Mouse (Mus musculus) spleen, adult 2 months (tissue): Measurements from ENCODE around the gene Tac2. TPM values are rescaled to one million over a fixed set of nuclear protein-coding genes. Genes with fewer than 3 reads are reported as not detected.

Experiments
- DNase-seq, 2 experiments: peaks; one replicate each; pipeline versions ENCODE4 v3.0.0 to v3.0.0-alpha.2; 2012 to 2021; ENCODE audit warnings: low spot score in 2 of 2, low read depth in 1 of 2
- H3K27ac ChIP-seq: fragments of 200-500 bp; 2 replicates; pipeline ENCODE4 v1.5.1; 2012; ENCODE audit warnings: low read length, inconsistent platforms; ENCODE audit not compliant: insufficient read depth
- H3K27me3 ChIP-seq: fragments of 200-500 bp; 2 replicates; pipeline ENCODE4 v1.6.1; 2012; ENCODE audit warnings: mild to moderate bottlenecking, moderate library complexity, low read length, inconsistent platforms; ENCODE audit not compliant: control insufficient read depth, insufficient read depth
- H3K36me3 ChIP-seq: fragments of 200-500 bp; 2 replicates; pipeline ENCODE4 v1.6.1; 2012; ENCODE audit warnings: mild to moderate bottlenecking, low read length, inconsistent platforms; ENCODE audit not compliant: control insufficient read depth, insufficient read depth
- H3K4me1 ChIP-seq: fragments of 200-500 bp; 2 replicates; pipeline ENCODE4 v1.6.1; 2011; ENCODE audit warnings: inconsistent platforms; ENCODE audit not compliant: control insufficient read depth, insufficient read depth, insufficient read length
- H3K4me3 ChIP-seq: fragments of 200-500 bp; 2 replicates; pipeline ENCODE4 v1.5.1; 2011; ENCODE audit warnings: mild to moderate bottlenecking, inconsistent platforms; ENCODE audit not compliant: insufficient read depth, insufficient read length; ENCODE audit errors: extremely low read depth
- CTCF ChIP-seq: fragments of 200-500 bp; IDR thresholded peaks from 2 replicates; pipeline ENCODE4 v1.5.1; 2011; ENCODE audit warnings: mild to moderate bottlenecking, inconsistent platforms; ENCODE audit not compliant: insufficient read depth, insufficient read length, insufficient replicate concordance; ENCODE audit errors: extremely low read depth
- POLR2A ChIP-seq: fragments of 200-500 bp; IDR thresholded peaks from 2 replicates; pipeline ENCODE4 v1.6.1; 2011; ENCODE audit warnings: low read depth, low read length, inconsistent platforms
- WGBS: fragments of 180-500 bp; shearing (Covaris S2); methylation state at CpG from one replicate; pipeline ENCODE4 v1.1.7; 2018; 5-methylcytosine and 5-hydroxymethylcytosine counted together
- polyA plus RNA-seq: library from polyadenylated mRNA; depleted of rRNA; stranded (reverse); fragments of >200 nt; gene quantifications from 2 replicates; pipeline ENCODE4 v1.2.3, GENCODE M21; 2012

The Tac2 gene
- polyA plus RNA-seq, 1 experiment = 1.9 TPM

DNA sequence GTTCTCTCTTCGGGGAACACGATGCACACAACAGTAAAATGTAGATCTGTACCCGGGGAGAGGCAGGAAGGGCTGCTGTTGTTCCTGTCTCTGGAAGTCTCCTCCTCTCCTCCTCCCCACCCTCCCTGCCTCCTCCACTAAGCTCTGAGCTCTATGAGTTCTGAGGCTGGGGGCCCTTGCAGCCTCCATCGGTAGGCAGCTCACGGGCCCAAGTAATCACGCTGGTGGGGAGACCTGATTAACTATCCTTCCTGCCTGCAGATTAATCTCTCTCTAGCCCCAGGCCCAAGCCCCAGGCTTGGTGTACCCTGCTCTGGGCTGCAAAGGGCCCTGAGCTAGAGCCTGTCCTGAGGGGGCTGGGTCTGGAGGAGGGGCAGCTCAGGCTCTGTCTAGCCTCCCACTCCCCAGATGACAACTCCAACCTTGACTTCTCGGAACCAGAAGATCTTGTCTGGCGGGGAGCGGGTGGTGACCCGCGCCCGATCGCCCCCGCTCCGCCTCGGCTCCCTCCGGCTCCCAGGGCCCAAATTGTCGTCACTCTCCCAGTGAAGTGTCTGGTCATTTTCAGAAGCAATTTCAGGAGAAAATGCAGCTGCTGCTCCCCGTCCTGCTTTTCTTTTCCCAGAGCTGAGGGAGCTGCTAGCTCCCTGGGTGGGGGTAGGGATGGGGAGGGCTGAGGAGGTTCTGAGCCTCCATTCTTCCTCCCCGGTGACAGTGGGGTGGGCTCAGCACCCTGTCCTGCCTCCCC, 2.4 kb upstream of the Tac2 start:
- 57% methylated on average over 20 of the region's 20 CpGs for WGBS
- no peaks in the 10 kb centered on the region for H3K36me3 ChIP-seq
- no peak overlapping the region for H3K4me3 ChIP-seq
- no peaks in the 10 kb centered on the region for H3K4me1 ChIP-seq
- no peak for DNase-seq
- H3K27ac ChIP-seq = peak overlapping the region; percentile 61
- no peaks in the 10 kb centered on the region for H3K27me3 ChIP-seq
- TF ChIP-seq CTCF (no peak), POLR2A (no peak)

DNA sequence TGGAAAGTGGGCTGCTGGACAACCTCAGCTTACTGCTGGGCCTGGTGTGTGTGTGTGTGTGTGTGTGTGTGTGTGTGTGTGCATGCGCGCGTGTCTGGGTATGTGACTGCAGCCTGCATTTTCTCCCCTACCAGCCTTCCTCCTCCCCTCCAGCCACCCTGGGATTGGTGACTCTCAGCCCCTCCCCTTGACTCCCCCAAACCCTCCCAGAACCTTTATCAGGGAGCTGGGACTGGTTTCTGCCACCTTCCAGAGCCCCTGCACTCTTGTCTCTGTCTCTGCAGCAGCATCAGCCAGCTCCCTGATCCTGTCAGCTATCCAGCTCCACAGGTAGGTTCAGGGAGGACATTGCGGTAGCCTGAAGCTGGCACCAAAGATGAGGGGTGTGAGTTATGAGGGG, 858 bp downstream of the Tac2 start:
- Histone ChIP-seq H3K4me3 (no peak overlapping the region), H3K4me1 (no peaks in the 10 kb centered on the region), H3K27ac (no peak overlapping the region), H3K36me3 (no peaks in the 10 kb centered on the region), H3K27me3 (no peaks in the 10 kb centered on the region)
- no peak for TF ChIP-seq POLR2A
- no peak for TF ChIP-seq CTCF
- 81% methylated on average over 4 of the region's 4 CpGs for WGBS
- DNase-seq = no peak

DNA sequence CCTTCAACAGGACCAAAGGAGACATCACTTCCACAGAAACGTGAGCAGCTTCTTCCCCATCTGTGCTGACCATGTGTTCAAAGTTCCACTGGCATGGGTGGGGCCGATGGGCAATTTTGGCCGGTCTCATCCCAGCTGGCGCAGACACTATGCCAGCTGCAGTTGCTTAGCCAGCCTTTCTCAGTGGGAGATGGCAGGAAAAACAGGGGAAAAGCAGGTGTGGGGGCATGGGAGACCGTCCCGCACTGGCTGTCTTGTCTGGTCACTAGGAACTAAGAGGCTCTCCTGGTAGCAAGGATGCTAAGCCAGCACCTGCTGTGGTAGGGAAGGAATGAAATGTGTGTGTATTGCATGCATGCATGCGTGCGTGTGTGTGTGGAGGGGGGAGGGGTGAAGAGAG, 4.2 kb downstream of the Tac2 start:
- H3K27ac ChIP-seq = no peak overlapping the region
- no peak for DNase-seq
- TF ChIP-seq POLR2A (no peak), CTCF (no peak)
- no peaks in the 10 kb centered on the region for H3K36me3 ChIP-seq
- H3K4me3 ChIP-seq = no peak overlapping the region
- WGBS = 74% methylated on average over 8 of the region's 8 CpGs
- no peaks in the 10 kb centered on the region for H3K4me1 ChIP-seq
- H3K27me3 ChIP-seq = no peaks in the 10 kb centered on the region

DNA sequence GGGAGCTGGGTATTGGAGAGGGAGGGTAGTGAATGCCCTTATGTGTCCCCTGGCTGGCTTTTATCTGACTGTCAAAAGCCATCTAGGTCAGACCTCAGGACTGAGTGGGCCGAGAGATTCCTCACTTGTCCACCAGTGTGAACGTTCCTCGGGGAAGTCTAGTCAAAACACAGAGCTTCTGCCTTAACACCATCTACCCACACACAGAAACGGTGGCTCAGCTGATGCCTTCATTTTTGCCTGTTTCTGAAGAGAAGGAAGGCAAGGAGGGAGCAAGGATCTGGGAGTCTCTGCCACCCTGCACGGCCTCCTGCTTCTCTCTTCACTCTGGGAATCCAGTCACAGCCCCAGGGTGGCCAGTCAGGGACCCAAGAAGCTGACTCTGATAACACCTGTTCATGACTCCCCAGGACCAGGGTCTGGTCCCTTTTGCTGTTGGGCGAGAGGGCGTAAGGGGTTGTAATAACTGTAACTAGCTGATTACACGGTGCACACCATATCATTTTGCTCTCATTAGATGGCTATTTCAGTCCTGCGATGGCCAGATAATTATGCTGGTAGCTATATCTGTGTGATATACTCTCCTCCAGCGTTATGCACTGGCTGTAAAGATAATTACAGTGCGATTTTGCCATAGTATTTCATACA, 6.1 kb downstream of the Tac2 start:
- H3K27ac ChIP-seq = no peak overlapping the region
- 77% methylated on average over 11 of the region's 11 CpGs for WGBS
- H3K27me3 ChIP-seq = no peaks in the 10 kb centered on the region
- H3K4me3 ChIP-seq = no peak overlapping the region
- no peaks in the 10 kb centered on the region for H3K36me3 ChIP-seq
- DNase-seq = no peak
- no peak for TF ChIP-seq POLR2A
- no peak for TF ChIP-seq CTCF
- H3K4me1 ChIP-seq = no peaks in the 10 kb centered on the region

DNA sequence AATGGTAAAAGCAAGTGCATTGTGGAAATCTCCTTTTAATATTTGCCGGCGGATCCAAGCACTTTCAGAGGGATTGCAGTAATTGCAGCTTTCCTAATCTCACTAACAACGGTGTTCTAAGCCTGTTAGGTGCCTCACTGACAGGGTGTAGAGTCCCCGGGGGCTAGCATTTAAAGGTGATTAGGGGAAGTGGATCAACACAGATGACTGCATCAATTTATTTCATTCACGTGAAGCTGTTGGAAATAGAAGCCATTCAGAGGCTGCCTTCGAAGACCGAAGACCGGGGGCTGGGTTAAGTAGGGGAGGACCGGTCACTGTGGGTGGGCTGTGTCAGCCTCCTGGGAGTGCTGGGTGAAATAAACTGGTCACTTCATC, 6.6 kb downstream of the Tac2 start:
- 62% methylated on average over 9 of the region's 9 CpGs for WGBS
- no peak overlapping the region for H3K4me3 ChIP-seq
- no peak for DNase-seq
- TF ChIP-seq CTCF (no peak), POLR2A (no peak)
- H3K27ac ChIP-seq = no peak overlapping the region
- H3K36me3 ChIP-seq = no peaks in the 10 kb centered on the region
- H3K4me1 ChIP-seq = no peaks in the 10 kb centered on the region
- H3K27me3 ChIP-seq = no peaks in the 10 kb centered on the region

DNA sequence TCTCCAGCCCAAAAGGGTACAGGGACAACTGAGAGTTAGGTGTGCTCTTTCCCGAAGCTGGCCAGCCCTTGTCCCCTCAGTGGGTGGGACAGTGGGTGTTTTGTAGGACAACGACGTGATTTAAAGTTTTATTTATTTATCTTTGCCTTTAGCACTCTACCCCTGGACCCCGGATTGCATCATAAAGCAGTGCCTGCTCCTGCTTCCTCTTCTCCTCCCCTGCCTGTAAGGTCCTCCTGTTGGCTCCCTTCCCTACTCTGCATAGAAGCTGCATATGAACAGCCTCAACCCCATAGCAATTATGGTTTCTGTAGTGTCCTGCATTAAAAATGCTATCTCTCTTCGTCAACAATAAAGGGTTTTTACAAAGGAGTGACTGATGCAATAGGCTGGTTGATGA, 7.1 kb downstream of the Tac2 start:
- peaks cover 3% of the 10 kb centered on the region; the same call in 1 of the 2 replicates for H3K4me1 ChIP-seq
- no peak overlapping the region for H3K4me3 ChIP-seq
- no peaks in the 10 kb centered on the region for H3K36me3 ChIP-seq
- H3K27ac ChIP-seq = no peak overlapping the region
- no peak for TF ChIP-seq CTCF
- no peak for TF ChIP-seq POLR2A
- DNase-seq = no peak
- no peaks in the 10 kb centered on the region for H3K27me3 ChIP-seq
- WGBS = 32% methylated on average over 5 of the region's 5 CpGs

DNA sequence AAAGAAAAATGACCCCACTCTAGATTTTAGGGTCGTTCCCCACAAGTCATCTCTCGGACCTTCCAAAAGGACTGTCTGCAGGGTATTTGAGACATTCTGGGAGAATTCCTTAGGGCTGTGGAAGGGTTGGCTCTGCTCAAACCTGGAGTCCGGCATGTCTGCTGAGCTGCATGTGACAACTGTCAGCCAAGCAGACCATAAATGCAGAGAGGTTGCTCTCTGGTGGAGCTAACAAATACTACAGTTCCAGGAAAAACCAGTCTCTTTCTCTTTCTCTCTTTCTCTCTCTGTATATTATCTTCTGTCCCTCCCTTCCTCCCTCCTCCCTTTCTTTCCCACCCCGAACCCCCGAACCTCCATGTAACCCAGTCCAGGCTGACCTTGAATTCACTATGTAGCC, 10.2 kb downstream of the Tac2 start:
- H3K4me3 ChIP-seq = no peak overlapping the region
- no peak overlapping the region for H3K27ac ChIP-seq
- TF ChIP-seq POLR2A (no peak), CTCF (peak; percentile 15; the same call in 1 of the 2 replicates)
- no peaks in the 10 kb centered on the region for H3K36me3 ChIP-seq
- 47% methylated on average over 5 of the region's 5 CpGs for WGBS
- DNase-seq = no peak
- peaks cover 17% of the 10 kb centered on the region; the same call in 1 of the 2 replicates for H3K4me1 ChIP-seq
- no peaks in the 10 kb centered on the region for H3K27me3 ChIP-seq
